Mouse (Mus musculus) forebrain, postnatal 0 days (tissue): ENCODE measurements around the gene Grn. TPM values are rescaled to one million over a fixed set of nuclear protein-coding genes. Genes with fewer than 3 reads are reported as not detected.

Source experiments
- ATAC-seq: fragments of 200-750 bp; cut with Nextera tagmentation; 2 replicates; pipeline ENCODE4 v1.8.0; 2017; ENCODE audit warnings: mild to moderate bottlenecking, moderate library complexity
- DNase-seq: peaks from one replicate; pipeline ENCODE4 v3.0.0-alpha.2; 2015
- H3K27ac ChIP-seq: fragments of 300-500 bp; sonication (generic); 2 replicates; pipeline ENCODE4 v1.5.1; 2014; ENCODE audit warnings: low read depth, mild to moderate bottlenecking, antibody characterized with exemption, low read length, moderate library complexity, mixed read lengths
- H3K27me3 ChIP-seq: fragments of 300-500 bp; sonication (generic); 2 replicates; pipeline ENCODE4 v1.6.1; 2014; ENCODE audit warnings: mild to moderate bottlenecking, low read length, mixed read lengths; ENCODE audit not compliant: insufficient read depth
- H3K36me3 ChIP-seq: fragments of 300-500 bp; sonication (generic); 2 replicates; pipeline ENCODE4 v1.6.1; 2014; ENCODE audit warnings: mild to moderate bottlenecking, moderate library complexity; ENCODE audit not compliant: insufficient read depth
- H3K4me1 ChIP-seq: fragments of 300-500 bp; sonication (generic); 2 replicates; pipeline ENCODE4 v1.6.1; 2014; ENCODE audit warnings: antibody characterized with exemption; ENCODE audit not compliant: insufficient read depth
- H3K4me2 ChIP-seq: fragments of 300-500 bp; sonication (generic); 2 replicates; pipeline ENCODE4 v1.6.1; 2014; ENCODE audit warnings: low read depth, mild to moderate bottlenecking, moderate library complexity
- H3K4me3 ChIP-seq: fragments of 300-500 bp; sonication (generic); 2 replicates; pipeline ENCODE4 v1.5.1; 2014; ENCODE audit warnings: low read depth, low read length, mixed read lengths
- H3K9ac ChIP-seq: fragments of 300-500 bp; sonication (generic); 2 replicates; pipeline ENCODE4 v1.6.1; 2014; ENCODE audit warnings: mild to moderate bottlenecking
- H3K9me3 ChIP-seq: fragments of 300-500 bp; sonication (generic); 2 replicates; pipeline ENCODE4 v1.6.1; 2016; ENCODE audit warnings: low read length
- CTCF ChIP-seq: sonication (generic); IDR thresholded peaks from 2 replicates; pipeline ENCODE4 v1.5.1; 2016; ENCODE audit warnings: antibody characterized with exemption, control low read depth, low read depth
- WGBS: fragments of 180-500 bp; shearing (Covaris S2); extraction: QIAGEN DNeasy Blood & Tissue Kit; methylation state at CpG from one replicate; pipeline ENCODE4 v1.1.7; 2014; 5-methylcytosine and 5-hydroxymethylcytosine counted together
- polyA plus RNA-seq: library from polyadenylated mRNA; unstranded; fragments of >200 nt; fragmentation: Nextera tagmentation; extraction: Ambion mirVana; gene quantifications from 2 replicates; pipeline ENCODE4 v1.2.1, GENCODE M21; 2015
- total RNA-seq: library from RNA; depleted of rRNA; stranded (reverse); fragments of >200 nt; gene quantifications from 2 replicates; pipeline ENCODE4 v1.2.3, GENCODE M21; 2014

The Grn gene
- total and polyA plus RNA-seq, 2 experiments from 2014 or later: 66.2 to 86.6 TPM

GRCm38 (mm10) chr11:102395250-102395649, 34.9 kb upstream of the Grn start:
- Histone ChIP-seq H3K4me2 (peak overlapping the region; percentile 87), H3K9ac (peak overlapping the region; percentile 97), H3K9me3 (no peaks in the 10 kb centered on the region), H3K27me3 (no peaks in the 10 kb centered on the region), H3K4me3 (peak overlapping the region; percentile 93), H3K27ac (no peak overlapping the region), H3K4me1 (peaks cover 35% of the 10 kb centered on the region), H3K36me3 (peaks cover 19% of the 10 kb centered on the region)
- DNase-seq (peak; percentile 41), ATAC-seq (no peak)
- TF ChIP-seq CTCF: no peak
- WGBS: 3% methylated on average over 5 of the region's 5 CpGs

- Histone ChIP-seq H3K27ac (no peak overlapping the region), H3K27me3 (no peaks in the 10 kb centered on the region), H3K9me3 (no peaks in the 10 kb centered on the region), H3K36me3 (peaks cover 29% of the 10 kb centered on the region), H3K4me2 (peak overlapping the region; percentile 87), H3K9ac (no peak overlapping the region), H3K4me3 (no peak overlapping the region), H3K4me1 (peaks cover 35% of the 10 kb centered on the region)
- ATAC-seq (no peak), DNase-seq (no peak)
- no peak for TF ChIP-seq CTCF
- WGBS: 57% methylated on average over 6 of the region's 6 CpGs
Observed at GRCm38 (mm10) chr11:102396263-102396662, 33.9 kb upstream of the Grn start.

- Histone ChIP-seq H3K4me2 (peak overlapping the region; percentile 87), H3K27ac (no peak overlapping the region), H3K4me1 (peaks cover 35% of the 10 kb centered on the region), H3K9ac (peak overlapping the region; percentile 10; the same call in 1 of the 2 replicates), H3K36me3 (peaks cover 34% of the 10 kb centered on the region), H3K27me3 (no peaks in the 10 kb centered on the region), H3K9me3 (no peaks in the 10 kb centered on the region), H3K4me3 (no peak overlapping the region)
- DNase-seq (no peak), ATAC-seq (no peak)
- 80% methylated on average over 7 of the region's 7 CpGs for WGBS
- no peak for TF ChIP-seq CTCF
Observed at GRCm38 (mm10) chr11:102396671-102397141, 33.4 kb upstream of the Grn start.

- Histone ChIP-seq H3K4me3 (no peak overlapping the region), H3K36me3 (peaks cover 48% of the 10 kb centered on the region), H3K9me3 (no peaks in the 10 kb centered on the region), H3K4me2 (no peak overlapping the region), H3K27ac (no peak overlapping the region), H3K4me1 (peaks cover 30% of the 10 kb centered on the region), H3K27me3 (no peaks in the 10 kb centered on the region), H3K9ac (no peak overlapping the region)
- no peak for TF ChIP-seq CTCF
- ATAC-seq (no peak), DNase-seq (peak; percentile 41)
- WGBS: 79% methylated on average over 20 of the region's 20 CpGs
Observed at GRCm38 (mm10) chr11:102398007-102398825, 31.9 kb upstream of the Grn start.

GRCm38 (mm10) chr11:102399107-102399506, 31.0 kb upstream of the Grn start:
- H3K36me3 ChIP-seq: peaks cover 57% of the 10 kb centered on the region
- H3K4me3 ChIP-seq: no peak overlapping the region
- H3K9me3 ChIP-seq: no peaks in the 10 kb centered on the region
- ATAC-seq (no peak), DNase-seq (no peak)
- no peak for TF ChIP-seq CTCF
- H3K4me1 ChIP-seq: peaks cover 30% of the 10 kb centered on the region
- H3K4me2 ChIP-seq: no peak overlapping the region
- no peak overlapping the region for H3K27ac ChIP-seq
- H3K9ac ChIP-seq: no peak overlapping the region
- H3K27me3 ChIP-seq: no peaks in the 10 kb centered on the region
- 26% methylated on average over 15 of the region's 15 CpGs for WGBS

GRCm38 (mm10) chr11:102399610-102400072, 30.5 kb upstream of the Grn start:
- Histone ChIP-seq H3K4me2 (no peak overlapping the region), H3K4me3 (no peak overlapping the region), H3K27ac (no peak overlapping the region), H3K9me3 (no peaks in the 10 kb centered on the region), H3K4me1 (peaks cover 25% of the 10 kb centered on the region), H3K36me3 (peaks cover 57% of the 10 kb centered on the region), H3K27me3 (no peaks in the 10 kb centered on the region), H3K9ac (no peak overlapping the region)
- ATAC-seq: no peak
- WGBS: 16% methylated on average over 34 of the region's 34 CpGs
- peak; percentile 41 for DNase-seq
- no peak for TF ChIP-seq CTCF

- no peak for ATAC-seq
Observed at GRCm38 (mm10) chr11:102400513-102401084, 29.5 kb upstream of the Grn start.

More at GRCm38 (mm10) chr11:102400513-102401084, 29.5 kb upstream of the Grn start:
- no peaks in the 10 kb centered on the region for H3K9me3 ChIP-seq
- peaks cover 15% of the 10 kb centered on the region for H3K4me1 ChIP-seq
- no peak for DNase-seq
- H3K9ac ChIP-seq: no peak overlapping the region
- no peak overlapping the region for H3K27ac ChIP-seq
- H3K36me3 ChIP-seq: peaks cover 57% of the 10 kb centered on the region
- no peak overlapping the region for H3K4me2 ChIP-seq
- WGBS: 34% methylated on average over 12 of the region's 12 CpGs
- H3K27me3 ChIP-seq: no peaks in the 10 kb centered on the region
- no peak overlapping the region for H3K4me3 ChIP-seq
- no peak for TF ChIP-seq CTCF
